Mouse (Mus musculus) right cerebral cortex, postnatal 4 days (tissue): ENCODE measurements around the gene Nt5dc3.

Source experiments
- DNase-seq: peaks from one replicate; pipeline ENCODE4 v3.0.0-alpha.2; 2022

Gene Nt5dc3

GRCm38 (mm10) chr10:86778398-86779116, at the start of gene Nt5dc3:
Nt5dc3 (plus strand) TSS chr10:86779005.
- DNase-seq = peak; percentile 90

GRCm38 (mm10) chr10:86730823-86731499, 47.8 kb upstream of the Nt5dc3 start:
- peak; percentile 93 for DNase-seq

GRCm38 (mm10) chr10:86731500-86731863, 47.3 kb upstream of the Nt5dc3 start:
- DNase-seq = no peak

- DNase-seq = no peak
Observed at GRCm38 (mm10) chr10:86735036-86735435, 43.8 kb upstream of the Nt5dc3 start.

GRCm38 (mm10) chr10:86742918-86743317, 35.9 kb upstream of the Nt5dc3 start:
- DNase-seq = no peak

- DNase-seq = no peak
Observed at GRCm38 (mm10) chr10:86744306-86744705, 34.5 kb upstream of the Nt5dc3 start.

GRCm38 (mm10) chr10:86755816-86756502, 22.8 kb upstream of the Nt5dc3 start:
- DNase-seq = no peak

- no peak for DNase-seq
Observed at GRCm38 (mm10) chr10:86757724-86758123, 21.1 kb upstream of the Nt5dc3 start.

- no peak for DNase-seq
Observed at GRCm38 (mm10) chr10:86758211-86758610, 20.6 kb upstream of the Nt5dc3 start.

GRCm38 (mm10) chr10:86761236-86761635, 17.6 kb upstream of the Nt5dc3 start:
- DNase-seq = no peak

GRCm38 (mm10) chr10:86761722-86762383, 17.0 kb upstream of the Nt5dc3 start:
- no peak for DNase-seq

GRCm38 (mm10) chr10:86762384-86762730, 16.4 kb upstream of the Nt5dc3 start:
- no peak for DNase-seq

GRCm38 (mm10) chr10:86763672-86764071, 15.1 kb upstream of the Nt5dc3 start, which contains the start of gene Gm49358:
Gm49358 (plus strand) TSS chr10:86763972.
- no peak for DNase-seq

- DNase-seq = no peak
Observed at GRCm38 (mm10) chr10:86765344-86765966, 13.3 kb upstream of the Nt5dc3 start.

- DNase-seq = no peak
Observed at GRCm38 (mm10) chr10:86769216-86769615, 9.6 kb upstream of the Nt5dc3 start.

GRCm38 (mm10) chr10:86769797-86770196, 9.0 kb upstream of the Nt5dc3 start:
- no peak for DNase-seq

GRCm38 (mm10) chr10:86771701-86772100, 7.1 kb upstream of the Nt5dc3 start:
- no peak for DNase-seq

- no peak for DNase-seq
Observed at GRCm38 (mm10) chr10:86772231-86772631, 6.6 kb upstream of the Nt5dc3 start.

- DNase-seq = no peak
Observed at GRCm38 (mm10) chr10:86773360-86773759, 5.4 kb upstream of the Nt5dc3 start.

- no peak for DNase-seq
Observed at GRCm38 (mm10) chr10:86776281-86776680, 2.5 kb upstream of the Nt5dc3 start.

- no peak for DNase-seq
Observed at GRCm38 (mm10) chr10:86777614-86778319, 1.0 kb upstream of the Nt5dc3 start.

- no peak for DNase-seq
Observed at GRCm38 (mm10) chr10:86779117-86779755, 431 bp downstream of the Nt5dc3 start.
